Mouse (Mus musculus): ENCODE data around the gene Mt3. TPM values are rescaled to one million over a fixed set of nuclear protein-coding genes. Genes with fewer than 3 reads are reported as not detected.
A peak's percentile ranks its signal among the peaks of the same experiment; 100 is the strongest.
"Not testable (repeated sequence)": the region's sequence is repeated elsewhere in the genome, so short reads cannot be mapped to it uniquely, and the experiment has no call there.

The Mt3 gene
- polyA plus RNA-seq, 1 experiment from 2014 or later, result 23.8 TPM

GRCm38 (mm10) chr8:94156092-94156491, 3.7 kb downstream of the Mt3 start:
- peaks cover 26% of the 10 kb centered on the region for H3K4me1 ChIP-seq
- H3K27me3 ChIP-seq, result peaks cover 24% of the 10 kb centered on the region
- H3K36me3 ChIP-seq, result no peaks in the 10 kb centered on the region
- 82% methylated on average over 4 of the region's 4 CpGs for WGBS
- H3K4me2 ChIP-seq (replicated peaks), result no peak overlapping the region
- H3K27ac ChIP-seq (replicated peaks), result no peak overlapping the region
- no peak for ATAC-seq (ENCODE audit: low FRiP score, low read depth)
- no peaks in the 10 kb centered on the region for H3K9me3 ChIP-seq
- H3K4me3 ChIP-seq, result no peak overlapping the region
- H3K9ac ChIP-seq (replicated peaks), result no peak overlapping the region

- H3K27me3 ChIP-seq, result peaks cover 29% of the 10 kb centered on the region
- not testable (repeated sequence) for H3K9me3 ChIP-seq; H3K36me3 ChIP-seq; H3K27ac ChIP-seq (replicated peaks); ATAC-seq (ENCODE audit: low FRiP score, low read depth); H3K4me3 ChIP-seq; H3K4me2 ChIP-seq (replicated peaks); H3K4me1 ChIP-seq; H3K9ac ChIP-seq (replicated peaks)
- 74% methylated on average over 8 of the region's 8 CpGs for WGBS
Measured at GRCm38 (mm10) chr8:94165772-94166171, 13.4 kb downstream of the Mt3 start.

- Histone ChIP-seq H3K36me3 (no peaks in the 10 kb centered on the region), H3K4me1 (peaks cover 4% of the 10 kb centered on the region; the same call in 1 of the 2 replicates), H3K9me3 (no peaks in the 10 kb centered on the region), H3K27ac (replicated peaks) (no peak overlapping the region), H3K9ac (replicated peaks) (no peak overlapping the region), H3K27me3 (peaks cover 44% of the 10 kb centered on the region), H3K4me2 (replicated peaks) (no peak overlapping the region), H3K4me3 (no peak overlapping the region)
- 5% methylated on average over 6 of the region's 6 CpGs for WGBS
- 0 out of 2 replicates have a peak, but pooled peaks have one; percentile 58 for ATAC-seq (ENCODE audit: low FRiP score, low read depth)
Measured at GRCm38 (mm10) chr8:94167244-94167643, 14.8 kb downstream of the Mt3 start.

GRCm38 (mm10) chr8:94169547-94169946, 17.1 kb downstream of the Mt3 start:
- Histone ChIP-seq H3K4me3 (no peak overlapping the region), H3K36me3 (no peaks in the 10 kb centered on the region), H3K27me3 (peaks cover 67% of the 10 kb centered on the region), H3K27ac (replicated peaks) (no peak overlapping the region), H3K9me3 (no peaks in the 10 kb centered on the region), H3K9ac (replicated peaks) (no peak overlapping the region), H3K4me1 (peaks cover 17% of the 10 kb centered on the region), H3K4me2 (replicated peaks) (no peak overlapping the region)
- 87% methylated on average over 5 of the region's 5 CpGs for WGBS
- ATAC-seq (ENCODE audit: low FRiP score, low read depth), result no peak

- Histone ChIP-seq H3K9ac (replicated peaks) (no peak overlapping the region), H3K27me3 (peaks cover 85% of the 10 kb centered on the region), H3K4me3 (0 out of 2 replicates have a peak overlapping the region, but pooled peaks have one; percentile 49), H3K4me2 (replicated peaks) (peak overlapping the region; percentile 90; the same call in 1 of the 2 replicates), H3K36me3 (no peaks in the 10 kb centered on the region), H3K9me3 (no peaks in the 10 kb centered on the region), H3K4me1 (peaks cover 21% of the 10 kb centered on the region), H3K27ac (replicated peaks) (no peak overlapping the region)
- no peak for ATAC-seq (ENCODE audit: low FRiP score, low read depth)
- WGBS, result 55% methylated on average over 10 of the region's 10 CpGs
Measured at GRCm38 (mm10) chr8:94171321-94171755, 18.9 kb downstream of the Mt3 start.

- H3K27ac ChIP-seq (replicated peaks), result no peak within 1 kb of the TSS
- peaks cover 93% of the 10 kb centered on the region for H3K27me3 ChIP-seq
- peak within 1 kb of the TSS; percentile 90 for H3K4me2 ChIP-seq (replicated peaks)
- H3K9ac ChIP-seq (replicated peaks), result peak within 1 kb of the TSS; percentile 47
- no peaks in the 10 kb centered on the region for H3K9me3 ChIP-seq
- peak; percentile 62 for ATAC-seq (ENCODE audit: low FRiP score, low read depth)
- WGBS, result 1% methylated on average over 56 of the region's 56 CpGs
- H3K36me3 ChIP-seq, result no peaks in the 10 kb centered on the region
- H3K4me3 ChIP-seq, result peak within 1 kb of the TSS; percentile 49
- H3K4me1 ChIP-seq, result peaks cover 21% of the 10 kb centered on the region
Measured at GRCm38 (mm10) chr8:94172075-94172808, 19.8 kb downstream of the Mt3 start, which contains the start of gene Mt2. TSS of gene Mt2 (plus strand) at chr8:94172664.

GRCm38 (mm10) chr8:94172809-94173732, 20.7 kb downstream of the Mt3 start:
- no peaks in the 10 kb centered on the region for H3K9me3 ChIP-seq
- WGBS, result 1% methylated on average over 39 of the region's 39 CpGs
- ATAC-seq (ENCODE audit: low FRiP score, low read depth), result peak; percentile 44; the same call in 1 of the 2 replicates
- peak overlapping the region; percentile 49 for H3K4me3 ChIP-seq
- no peaks in the 10 kb centered on the region for H3K36me3 ChIP-seq
- peaks cover 96% of the 10 kb centered on the region for H3K27me3 ChIP-seq
- peaks cover 21% of the 10 kb centered on the region for H3K4me1 ChIP-seq
- peak overlapping the region; percentile 90 for H3K4me2 ChIP-seq (replicated peaks)
- no peak overlapping the region for H3K27ac ChIP-seq (replicated peaks)
- H3K9ac ChIP-seq (replicated peaks), result peak overlapping the region; percentile 47

GRCm38 (mm10) chr8:94173848-94174403, 21.5 kb downstream of the Mt3 start:
- peaks cover 99% of the 10 kb centered on the region for H3K27me3 ChIP-seq
- peaks cover 24% of the 10 kb centered on the region for H3K4me1 ChIP-seq
- 46% methylated on average over 11 of the region's 11 CpGs for WGBS
- no peaks in the 10 kb centered on the region for H3K9me3 ChIP-seq
- H3K27ac ChIP-seq (replicated peaks), result no peak overlapping the region
- no peaks in the 10 kb centered on the region for H3K36me3 ChIP-seq
- H3K4me3 ChIP-seq, result no peak overlapping the region
- ATAC-seq (ENCODE audit: low FRiP score, low read depth), result no peak
- no peak overlapping the region for H3K9ac ChIP-seq (replicated peaks)
- no peak overlapping the region; the same call in 1 of the 2 replicates for H3K4me2 ChIP-seq (replicated peaks)

- WGBS, result 18% methylated on average over 7 of the region's 7 CpGs
- Histone ChIP-seq H3K4me2 (replicated peaks) (no peak overlapping the region), H3K36me3 (no peaks in the 10 kb centered on the region), H3K27ac (replicated peaks) (no peak overlapping the region), H3K9me3 (no peaks in the 10 kb centered on the region), H3K27me3 (peaks cover 99% of the 10 kb centered on the region), H3K4me1 (peaks cover 32% of the 10 kb centered on the region), H3K4me3 (no peak overlapping the region), H3K9ac (replicated peaks) (no peak overlapping the region)
- no peak for ATAC-seq (ENCODE audit: low FRiP score, low read depth)
Measured at GRCm38 (mm10) chr8:94174619-94175213, 22.3 kb downstream of the Mt3 start.

- H3K36me3 ChIP-seq, result no peaks in the 10 kb centered on the region
- no peaks in the 10 kb centered on the region for H3K9me3 ChIP-seq
- H3K4me2 ChIP-seq (replicated peaks), result no peak overlapping the region
- H3K9ac ChIP-seq (replicated peaks), result no peak overlapping the region
- ATAC-seq (ENCODE audit: low FRiP score, low read depth), result no peak
- H3K4me1 ChIP-seq, result peaks cover 27% of the 10 kb centered on the region
- 64% methylated on average over 7 of the region's 7 CpGs for WGBS
- no peak overlapping the region for H3K4me3 ChIP-seq
- no peak overlapping the region for H3K27ac ChIP-seq (replicated peaks)
- peaks cover 98% of the 10 kb centered on the region for H3K27me3 ChIP-seq
Measured at GRCm38 (mm10) chr8:94177716-94178390, 25.4 kb downstream of the Mt3 start.
